Mouse (Mus musculus) sigmoid colon, adult 10 weeks (tissue): ENCODE results near the gene Ern1. TPM values are rescaled to one million over a fixed set of nuclear protein-coding genes. Genes with fewer than 3 reads are reported as not detected.

Experiments used
- polyA plus RNA-seq: library from polyadenylated mRNA; stranded (reverse); fragments of 350-450 nt; fragmentation: Illumina TruSeq; extraction: RNeasy Lipid Tissue Mini Kit (QIAGEN cat#74804); gene quantifications from one replicate; pipeline ENCODE4 v1.2.3, GENCODE M21; 2014; ENCODE audit warnings: low read depth, low replicate concordance

Gene Ern1
- polyA plus RNA-seq, result 30.7 TPM

DNA sequence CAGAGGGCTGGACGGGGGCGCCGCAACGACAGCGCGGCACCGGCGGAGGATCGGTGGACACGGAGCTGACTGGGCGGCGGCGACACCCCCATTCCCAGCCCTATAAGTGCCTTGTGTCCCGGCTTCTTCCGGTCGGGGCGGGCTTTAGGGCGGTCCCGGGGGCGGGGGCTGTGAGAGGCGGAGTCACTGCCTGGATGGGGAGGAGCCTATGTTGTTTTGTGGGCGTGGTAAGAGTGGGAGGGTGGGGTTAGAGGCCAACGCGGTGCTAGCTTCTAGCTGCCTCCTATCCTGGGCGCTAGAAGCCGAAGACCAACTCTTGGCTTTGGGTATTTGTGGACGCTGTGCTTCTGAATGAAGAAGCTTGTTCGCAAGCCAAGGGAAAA lies at the start of gene Ern1:
TSS of gene Ern1 (minus strand) at position 120 of the 383 bp plus-strand sequence.

DNA sequence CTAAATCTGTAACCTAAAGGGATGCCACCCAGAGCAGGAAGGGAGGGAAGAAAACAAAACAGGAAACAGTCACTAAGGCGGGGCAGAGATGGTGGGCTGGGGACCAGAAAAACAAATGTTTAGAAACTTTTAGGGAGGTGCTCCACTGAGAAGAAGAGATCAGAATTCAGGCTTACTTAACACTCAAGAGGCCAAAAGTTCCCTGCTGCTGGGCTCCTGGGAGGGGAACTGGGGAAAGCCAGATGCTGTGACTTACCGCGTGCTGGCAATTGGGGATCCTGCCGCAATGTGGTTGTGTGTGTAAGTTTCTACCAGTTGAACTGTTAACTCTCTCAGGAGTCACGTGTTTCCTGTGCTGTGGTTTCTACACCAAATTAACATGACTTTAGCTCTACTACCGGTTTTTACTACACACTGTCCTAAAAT lies 99.8 kb downstream of the Ern1 start, which contains the start of gene Icam2:
TSS of gene Icam2 (minus strand) at position 285 of the 426 bp plus-strand sequence.

DNA sequence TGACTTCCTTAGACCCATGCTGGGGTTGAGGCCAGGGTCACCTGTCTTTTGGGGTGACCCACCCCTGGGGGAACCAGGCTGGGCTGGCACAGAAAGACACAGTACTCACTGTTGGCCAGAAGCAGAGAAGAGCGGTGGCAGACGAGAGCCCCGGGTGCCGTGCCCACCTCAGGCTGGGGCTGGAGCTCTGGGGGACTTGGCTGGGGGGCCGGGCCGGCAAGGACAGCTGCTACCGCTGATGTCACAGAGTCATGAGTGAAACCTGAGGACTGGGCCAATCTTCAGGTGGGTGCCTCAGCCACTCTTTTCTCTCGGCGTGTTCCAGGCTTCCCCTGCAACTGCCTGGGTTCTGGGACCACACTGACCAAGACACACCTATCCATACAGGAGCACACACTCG lies 122.3 kb downstream of the Ern1 start, which contains the start of gene Prr29:
TSS of gene Prr29 (plus strand) at position 107 of the 400 bp plus-strand sequence.

DNA sequence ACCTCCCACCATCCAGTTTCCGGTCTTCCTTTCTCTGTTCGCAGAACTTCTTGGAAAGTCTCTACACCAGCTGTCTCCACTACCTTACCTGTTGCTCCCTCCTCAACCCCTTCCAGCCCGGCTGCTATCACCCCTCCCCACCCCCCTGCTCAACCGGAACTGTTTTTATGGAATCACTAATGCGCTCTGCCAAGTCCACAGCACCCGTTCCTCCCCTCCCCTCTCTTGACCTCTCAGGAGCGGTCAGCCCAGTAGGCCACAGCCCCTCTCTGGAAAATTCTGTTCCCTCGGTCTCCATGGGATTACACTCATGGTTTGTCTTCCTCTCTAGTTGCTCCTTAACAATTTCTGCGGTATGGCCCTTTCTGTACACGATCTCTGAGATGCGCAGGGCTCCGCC lies 134.5 kb downstream of the Ern1 start, which contains the start of gene Scn4a:
TSS of gene Scn4a (minus strand) at position 101 of the 400 bp plus-strand sequence.

Other genes with a start within 250 kb of the Ern1 start
- gene Ftsj3, start 231.8 kb downstream of the Ern1 start, polyA plus RNA-seq, result 10.4 TPM
- 16.9 TPM for gene Psmc5, start 231.7 kb downstream of the Ern1 start, polyA plus RNA-seq
- 14.8 TPM for gene Smarcd2, start 214.9 kb downstream of the Ern1 start, polyA plus RNA-seq
- gene Tcam1, start 211.2 kb downstream of the Ern1 start, polyA plus RNA-seq, result not detected
- not detected for gene Gh, start 186.0 kb downstream of the Ern1 start, polyA plus RNA-seq
- gene Cd79b, start 173.1 kb downstream of the Ern1 start, polyA plus RNA-seq, result 4.8 TPM
- gene Scn4a, start 134.6 kb downstream of the Ern1 start, polyA plus RNA-seq, result not detected
- not detected for gene Prr29, start 122.4 kb downstream of the Ern1 start, polyA plus RNA-seq
- gene Icam2, start 99.8 kb downstream of the Ern1 start, polyA plus RNA-seq, result not detected
- gene Tex2, start 125.6 kb upstream of the Ern1 start, polyA plus RNA-seq, result 19.0 TPM